Mouse (Mus musculus) forebrain, embryonic 16.5 days (tissue): ENCODE measurements around the gene Ccn6. TPM values are rescaled to one million over a fixed set of nuclear protein-coding genes. Genes with fewer than 3 reads are reported as not detected.

Source experiments
- ATAC-seq: fragments of 200-750 bp; cut with Nextera tagmentation; 2 replicates; pipeline ENCODE4 v1.8.0; 2017; ENCODE audit warnings: mild to moderate bottlenecking, moderate library complexity
- H3K27ac ChIP-seq: fragments of 300-500 bp; sonication (generic); 2 replicates; pipeline ENCODE4 v1.5.1; 2014; ENCODE audit warnings: low read length, control low read depth
- H3K27me3 ChIP-seq: fragments of 300-500 bp; sonication (generic); replicated peaks from 2 replicates; pipeline ENCODE4 v1.6.1; 2014; ENCODE audit warnings: low read length; ENCODE audit not compliant: control insufficient read depth, insufficient read depth
- H3K36me3 ChIP-seq: fragments of 300-500 bp; sonication (generic); 2 replicates; pipeline ENCODE4 v1.6.1; 2014; ENCODE audit not compliant: control insufficient read depth, insufficient read depth
- H3K4me1 ChIP-seq: fragments of 300-500 bp; sonication (generic); replicated peaks from 2 replicates; pipeline ENCODE4 v1.6.1; 2014; ENCODE audit warnings: low read length; ENCODE audit not compliant: control insufficient read depth, insufficient read depth
- H3K4me2 ChIP-seq: fragments of 300-500 bp; sonication (generic); 2 replicates; pipeline ENCODE4 v1.6.1; 2014; ENCODE audit warnings: mild to moderate bottlenecking, low read length, control low read depth
- H3K4me3 ChIP-seq: fragments of 300-500 bp; sonication (generic); replicated peaks from 2 replicates; pipeline ENCODE4 v1.5.1; 2014; ENCODE audit warnings: mild to moderate bottlenecking, low read length, control low read depth
- H3K9ac ChIP-seq: fragments of 300-500 bp; sonication (generic); replicated peaks from 2 replicates; pipeline ENCODE4 v1.6.1; 2014; ENCODE audit warnings: low read depth, low read length, control low read depth
- H3K9me3 ChIP-seq: fragments of 300-500 bp; sonication (generic); 2 replicates; pipeline ENCODE4 v1.6.1; 2016; ENCODE audit warnings: low read length; ENCODE audit not compliant: control insufficient read depth
- WGBS: fragments of 180-500 bp; shearing (Covaris S2); extraction: QIAGEN DNeasy Blood & Tissue Kit; methylation state at CpG from one replicate; pipeline ENCODE4 v1.1.7; 2014; 5-methylcytosine and 5-hydroxymethylcytosine counted together
- polyA plus RNA-seq: library from polyadenylated mRNA; unstranded; fragments of >200 nt; fragmentation: Nextera tagmentation; extraction: Ambion mirVana; gene quantifications from 2 replicates; pipeline ENCODE4 v1.2.1, GENCODE M21; 2015

The Ccn6 gene
- polyA plus RNA-seq, 1 experiment from 2014 or later = 0.38 TPM

DNA sequence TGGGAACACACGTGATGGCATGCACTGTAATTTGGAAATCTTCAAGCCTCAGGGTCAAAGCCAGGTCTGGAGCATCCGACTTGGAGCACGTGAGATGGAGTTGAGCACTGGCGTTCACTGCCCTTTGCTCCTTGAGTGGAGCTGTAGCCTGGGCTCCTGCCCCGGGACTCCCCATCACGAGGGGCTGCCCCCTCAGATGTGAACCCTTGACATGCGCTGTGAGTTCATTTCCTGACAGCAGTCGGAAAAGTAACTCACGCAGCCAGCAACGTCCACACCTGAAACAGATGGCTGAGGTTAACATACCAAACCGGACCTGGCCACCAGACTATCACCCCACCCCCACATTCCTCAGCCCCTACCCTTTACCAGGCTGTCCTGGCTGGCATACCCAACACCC is 4.0 kb upstream of the Ccn6 start:
- H3K27me3 ChIP-seq = no peaks in the 10 kb centered on the region
- H3K36me3 ChIP-seq = no peaks in the 10 kb centered on the region
- ATAC-seq = no peak
- WGBS = 89% methylated on average over 11 of the region's 11 CpGs
- H3K9me3 ChIP-seq = no peaks in the 10 kb centered on the region
- no peak overlapping the region for H3K4me2 ChIP-seq
- H3K9ac ChIP-seq = no peak overlapping the region
- H3K4me3 ChIP-seq = no peak overlapping the region
- no peak overlapping the region for H3K27ac ChIP-seq
- H3K4me1 ChIP-seq = peaks cover 41% of the 10 kb centered on the region

DNA sequence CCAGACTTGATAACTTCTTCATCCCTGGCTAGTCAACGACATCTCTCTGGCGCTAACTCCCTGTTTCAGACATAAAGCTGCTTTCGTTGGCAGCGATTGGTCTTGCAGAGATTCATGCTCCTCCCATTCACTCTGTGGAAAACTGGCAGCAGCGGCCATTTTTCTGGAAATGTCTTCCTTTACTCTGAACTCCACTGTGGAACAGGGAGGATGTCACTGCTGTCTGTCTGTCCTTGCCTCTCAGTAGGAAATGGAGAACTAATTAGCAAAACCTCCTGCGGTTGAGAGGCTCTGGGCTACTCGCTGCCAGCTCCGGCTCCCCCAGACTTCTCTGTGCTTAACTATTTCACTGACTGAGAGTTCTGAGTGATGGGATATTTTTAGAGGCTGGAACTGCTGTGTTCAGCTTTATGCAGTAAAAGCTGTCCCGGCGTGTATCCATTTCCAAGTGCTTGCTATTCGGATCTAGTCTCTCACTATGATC is 2.1 kb upstream of the Ccn6 start:
- ATAC-seq = peak; percentile 60
- WGBS = 7% methylated on average over 11 of the region's 11 CpGs
- no peaks in the 10 kb centered on the region for H3K9me3 ChIP-seq
- no peaks in the 10 kb centered on the region for H3K36me3 ChIP-seq
- peak overlapping the region; percentile 42; the same call in 1 of the 2 replicates for H3K9ac ChIP-seq
- no peaks in the 10 kb centered on the region for H3K27me3 ChIP-seq
- peak overlapping the region; percentile 65 for H3K27ac ChIP-seq
- H3K4me2 ChIP-seq = peak overlapping the region; percentile 39
- peaks cover 31% of the 10 kb centered on the region for H3K4me1 ChIP-seq
- H3K4me3 ChIP-seq = peak overlapping the region; percentile 37

DNA sequence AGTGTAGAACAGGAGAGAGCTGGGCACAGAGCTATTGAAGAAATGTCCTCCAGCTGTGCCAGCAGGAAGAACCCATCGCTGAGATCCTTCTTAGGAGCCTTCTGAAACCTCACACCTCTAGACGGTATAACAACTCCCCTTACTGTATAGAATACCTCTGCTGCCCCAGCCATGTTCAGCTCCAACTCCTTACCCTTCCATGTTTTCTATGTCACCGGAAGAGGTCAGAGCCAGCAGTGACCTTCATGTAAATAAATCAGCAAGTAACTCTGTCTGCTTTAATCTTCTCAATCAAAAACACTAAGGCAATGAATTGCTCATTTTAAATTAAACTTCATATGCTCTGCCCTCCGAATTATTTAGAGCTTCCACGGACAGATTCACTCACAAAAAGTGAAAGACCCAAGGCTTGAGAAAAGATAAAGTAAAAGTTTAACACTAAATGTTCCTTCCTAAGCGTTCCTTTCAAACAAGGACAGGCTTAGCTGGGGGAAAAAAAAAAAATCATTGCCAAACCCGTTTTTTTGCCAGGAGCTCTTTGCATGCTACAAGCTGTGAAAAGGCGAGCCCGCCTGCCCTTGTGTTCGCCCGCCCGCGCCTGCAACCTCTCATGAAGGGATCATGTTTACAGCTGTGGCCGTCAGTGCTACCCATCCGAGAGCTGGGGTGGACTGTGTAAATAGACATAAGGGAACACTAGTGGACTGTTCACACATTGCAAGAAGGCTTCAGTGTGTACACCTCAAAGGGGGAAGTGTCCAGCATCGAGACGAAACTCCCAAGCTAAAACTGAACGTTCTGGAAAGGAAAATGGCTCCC is 719 bp downstream of the Ccn6 start:
- H3K4me1 ChIP-seq = peaks cover 19% of the 10 kb centered on the region
- H3K36me3 ChIP-seq = no peaks in the 10 kb centered on the region
- H3K27me3 ChIP-seq = no peaks in the 10 kb centered on the region
- no peak overlapping the region for H3K4me3 ChIP-seq
- no peak overlapping the region for H3K4me2 ChIP-seq
- no peaks in the 10 kb centered on the region for H3K9me3 ChIP-seq
- no peak for ATAC-seq
- no peak overlapping the region for H3K9ac ChIP-seq
- 48% methylated on average over 18 of the region's 18 CpGs for WGBS
- H3K27ac ChIP-seq = no peak overlapping the region

DNA sequence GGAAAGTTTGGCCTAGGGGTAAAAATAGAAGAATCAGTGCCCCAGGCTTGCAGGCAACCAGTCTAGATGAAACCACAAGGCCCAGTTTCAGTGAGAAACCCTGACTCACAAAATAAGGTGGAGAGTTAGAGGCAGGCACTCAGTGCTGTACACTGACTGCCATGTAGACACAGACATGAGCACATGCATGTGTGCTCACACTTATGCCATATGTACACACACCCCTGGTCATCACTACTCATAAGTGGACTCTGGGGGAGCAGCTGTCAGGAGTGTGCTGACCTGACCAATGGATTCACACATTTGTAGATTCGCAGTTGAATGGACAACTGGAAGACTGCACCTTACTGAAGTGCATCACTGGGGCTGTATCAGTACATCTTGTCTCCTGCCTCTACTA is 2.2 kb downstream of the Ccn6 start:
- no peak overlapping the region for H3K27ac ChIP-seq
- H3K9ac ChIP-seq = no peak overlapping the region
- no peaks in the 10 kb centered on the region for H3K36me3 ChIP-seq
- no peaks in the 10 kb centered on the region for H3K9me3 ChIP-seq
- H3K4me1 ChIP-seq = peaks cover 15% of the 10 kb centered on the region
- no peak overlapping the region for H3K4me2 ChIP-seq
- ATAC-seq = no peak
- no peaks in the 10 kb centered on the region for H3K27me3 ChIP-seq
- no peak overlapping the region for H3K4me3 ChIP-seq
- WGBS = 91% methylated on average over 1 of the region's 1 CpGs

DNA sequence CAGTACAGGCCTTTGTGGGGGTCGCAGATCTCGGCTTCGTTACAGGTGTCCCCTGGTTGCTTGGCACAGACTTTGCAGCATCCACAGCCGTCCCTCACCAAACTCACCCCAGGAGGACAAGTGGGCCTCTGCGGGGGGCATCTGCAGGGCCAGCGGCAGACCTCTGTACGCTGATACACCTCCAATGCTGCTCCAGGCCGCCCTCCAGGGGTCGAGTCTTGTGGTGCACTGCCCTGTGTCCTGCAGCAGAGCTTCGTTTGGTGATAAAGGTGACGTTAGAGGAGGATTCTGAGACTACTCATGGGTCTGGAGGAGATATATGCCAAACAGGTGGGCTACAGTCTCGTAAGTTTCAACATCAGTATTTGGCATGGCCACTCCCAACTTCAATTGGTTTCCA is 5.3 kb downstream of the Ccn6 start:
- Histone ChIP-seq H3K27ac (no peak overlapping the region), H3K27me3 (no peaks in the 10 kb centered on the region), H3K36me3 (no peaks in the 10 kb centered on the region), H3K4me2 (no peak overlapping the region), H3K9ac (no peak overlapping the region), H3K4me3 (no peak overlapping the region), H3K9me3 (no peaks in the 10 kb centered on the region), H3K4me1 (peaks cover 3% of the 10 kb centered on the region; the same call in 1 of the 2 replicates)
- 54% methylated on average over 12 of the region's 12 CpGs for WGBS
- no peak for ATAC-seq

DNA sequence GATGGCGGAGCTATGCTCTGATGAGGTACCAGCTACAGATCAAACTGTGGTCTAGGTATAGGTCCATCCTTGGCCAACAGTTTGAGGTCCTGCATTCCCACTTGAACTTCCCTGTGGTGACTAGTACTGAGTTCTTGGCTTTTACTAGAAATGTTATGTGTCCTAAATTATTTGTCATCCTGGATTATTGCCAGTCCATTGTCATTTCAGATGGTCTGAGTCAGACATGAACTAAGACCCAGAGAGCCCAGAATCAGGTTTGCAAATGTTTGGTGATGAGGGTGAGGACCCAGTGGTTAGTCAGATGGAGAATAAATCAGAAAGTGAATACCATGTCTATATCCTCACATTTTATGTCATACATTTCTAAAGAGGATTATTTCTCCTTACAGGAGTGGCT is 6.3 kb downstream of the Ccn6 start:
- H3K9me3 ChIP-seq = no peaks in the 10 kb centered on the region
- WGBS = 94% methylated on average over 1 of the region's 1 CpGs
- H3K4me1 ChIP-seq = no peaks in the 10 kb centered on the region

DNA sequence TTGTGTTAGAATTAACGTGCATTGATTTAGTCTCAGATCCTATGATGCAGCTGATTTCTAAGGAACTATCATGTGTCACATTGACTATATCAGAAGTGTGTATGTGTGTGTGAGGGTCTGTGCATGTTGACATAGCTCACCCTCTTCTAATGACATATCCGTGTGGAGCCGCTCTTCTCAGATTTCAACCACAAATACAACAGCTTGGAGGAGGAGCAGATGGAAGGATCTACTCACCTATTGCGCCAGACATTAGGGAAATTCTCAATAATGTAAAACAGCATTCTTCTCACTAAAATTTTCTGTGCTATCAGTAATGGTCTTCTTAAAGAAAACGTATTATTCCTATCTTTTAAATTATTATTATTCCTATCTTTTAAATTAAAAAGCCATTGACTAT is 6.9 kb downstream of the Ccn6 start:
- no peaks in the 10 kb centered on the region for H3K36me3 ChIP-seq
- H3K9ac ChIP-seq = no peak overlapping the region
- WGBS = 94% methylated on average over 5 of the region's 5 CpGs
- H3K4me2 ChIP-seq = no peak overlapping the region
- H3K9me3 ChIP-seq = no peaks in the 10 kb centered on the region
- no peak overlapping the region for H3K27ac ChIP-seq
- no peak overlapping the region for H3K4me3 ChIP-seq
- H3K4me1 ChIP-seq = no peaks in the 10 kb centered on the region; the same call in 1 of the 2 replicates
- no peaks in the 10 kb centered on the region for H3K27me3 ChIP-seq
- no peak for ATAC-seq

More for the DNA sequence above, 6.3 kb downstream of the Ccn6 start:
- H3K9ac ChIP-seq = no peak overlapping the region
- no peaks in the 10 kb centered on the region for H3K27me3 ChIP-seq
- ATAC-seq = no peak
- H3K27ac ChIP-seq = no peak overlapping the region
- H3K4me3 ChIP-seq = no peak overlapping the region
- H3K36me3 ChIP-seq = no peaks in the 10 kb centered on the region
- no peak overlapping the region for H3K4me2 ChIP-seq

DNA sequence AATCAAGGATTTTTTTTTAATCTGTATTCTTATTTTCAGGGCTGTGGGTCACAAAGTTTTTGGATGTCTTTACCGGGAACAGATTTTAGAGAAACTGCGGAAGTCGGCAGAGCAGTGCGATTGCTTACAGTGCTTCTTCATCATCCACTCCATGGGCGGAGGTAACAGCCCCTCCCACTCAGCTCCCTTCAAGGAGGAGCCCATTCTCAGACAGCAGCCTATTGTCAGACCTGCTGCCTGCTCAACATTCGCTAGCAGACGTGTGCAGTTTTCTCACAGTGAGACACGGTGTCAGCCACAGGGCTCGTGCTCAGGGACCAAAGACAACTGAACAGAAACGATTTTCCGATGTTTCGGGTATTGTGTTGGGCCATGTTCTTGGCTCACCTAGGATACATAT is 21.4 kb downstream of the Ccn6 start:
- Histone ChIP-seq H3K4me2 (no peak overlapping the region), H3K9ac (no peak overlapping the region), H3K27me3 (no peaks in the 10 kb centered on the region), H3K4me1 (no peaks in the 10 kb centered on the region), H3K4me3 (no peak overlapping the region), H3K9me3 (no peaks in the 10 kb centered on the region), H3K27ac (no peak overlapping the region), H3K36me3 (peaks cover 13% of the 10 kb centered on the region)
- ATAC-seq = no peak
- WGBS = 80% methylated on average over 12 of the region's 12 CpGs

DNA sequence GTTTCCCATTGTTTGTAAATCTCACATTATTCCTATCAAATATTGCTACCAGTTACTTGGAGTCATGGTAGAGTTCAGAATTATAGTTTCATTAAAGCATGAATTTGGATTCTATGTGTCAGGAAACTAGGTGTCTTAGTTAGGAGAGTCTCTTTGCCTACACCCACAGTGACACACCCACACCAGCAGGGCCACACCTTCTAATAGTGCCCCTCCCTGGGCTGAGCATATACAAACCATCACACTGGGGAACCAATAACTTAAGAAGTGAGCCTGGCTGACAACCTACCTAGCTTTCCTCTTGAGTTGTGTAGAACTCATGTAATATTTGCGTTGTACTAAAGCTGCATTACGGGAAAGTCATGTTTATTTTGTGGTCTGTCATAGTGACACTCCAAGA is 22.2 kb downstream of the Ccn6 start:
- peaks cover 13% of the 10 kb centered on the region for H3K36me3 ChIP-seq

More for the DNA sequence above, 22.2 kb downstream of the Ccn6 start:
- Histone ChIP-seq H3K9me3 (no peaks in the 10 kb centered on the region), H3K27ac (no peak overlapping the region), H3K9ac (no peak overlapping the region), H3K4me2 (no peak overlapping the region), H3K27me3 (no peaks in the 10 kb centered on the region), H3K4me1 (no peaks in the 10 kb centered on the region), H3K4me3 (no peak overlapping the region)
- ATAC-seq = no peak
- WGBS = 99% methylated on average over 2 of the region's 2 CpGs
